Mouse (Mus musculus) stomach, embryonic 15.5 days (tissue): ENCODE data around the gene Ccnd3. TPM values are rescaled to one million over a fixed set of nuclear protein-coding genes. Genes with fewer than 3 reads are reported as not detected.

Source experiments
- ATAC-seq: fragments of 200-750 bp; cut with Nextera tagmentation; 2 replicates; pipeline ENCODE4 v1.8.0; 2017; ENCODE audit warnings: low read depth, moderate number of reproducible peaks, moderate TSS enrichment; ENCODE audit not compliant: insufficient read depth, low FRiP score
- H3K27ac ChIP-seq: fragments of 300-500 bp; sonication (generic); 2 replicates; pipeline ENCODE4 v1.5.1; 2015; ENCODE audit warnings: mild to moderate bottlenecking, inconsistent platforms
- H3K27me3 ChIP-seq: fragments of 300-500 bp; sonication (generic); replicated peaks from 2 replicates; pipeline ENCODE4 v1.6.1; 2015; ENCODE audit warnings: inconsistent platforms
- H3K36me3 ChIP-seq: fragments of 300-500 bp; sonication (generic); 2 replicates; pipeline ENCODE4 v1.6.1; 2015; ENCODE audit warnings: inconsistent platforms
- H3K4me1 ChIP-seq: fragments of 300-500 bp; sonication (generic); 2 replicates; pipeline ENCODE4 v1.6.1; 2015; ENCODE audit warnings: inconsistent platforms
- H3K4me2 ChIP-seq: fragments of 300-500 bp; sonication (generic); 2 replicates; pipeline ENCODE4 v1.6.1; 2015; ENCODE audit warnings: mild to moderate bottlenecking, inconsistent platforms
- H3K4me3 ChIP-seq: fragments of 300-500 bp; sonication (generic); replicated peaks from 2 replicates; pipeline ENCODE4 v1.5.1; 2015; ENCODE audit warnings: inconsistent platforms
- H3K9ac ChIP-seq: fragments of 300-500 bp; sonication (generic); 2 replicates; pipeline ENCODE4 v1.6.1; 2015; ENCODE audit warnings: inconsistent platforms
- H3K9me3 ChIP-seq: fragments of 300-500 bp; sonication (generic); 2 replicates; pipeline ENCODE4 v1.6.1; 2016; ENCODE audit warnings: inconsistent platforms
- WGBS: fragments of 180-500 bp; shearing (Covaris S2); methylation state at CpG from one replicate; pipeline ENCODE4 v1.1.7; 2015; 5-methylcytosine and 5-hydroxymethylcytosine counted together
- polyA plus RNA-seq: library from polyadenylated mRNA; unstranded; fragments of >200 nt; fragmentation: Nextera tagmentation; extraction: Ambion mirVana; gene quantifications from 2 replicates; pipeline ENCODE4 v1.2.1, GENCODE M21; 2015

The Ccnd3 gene
- polyA plus RNA-seq, 1 experiment from 2014 or later, result 408 TPM

DNA sequence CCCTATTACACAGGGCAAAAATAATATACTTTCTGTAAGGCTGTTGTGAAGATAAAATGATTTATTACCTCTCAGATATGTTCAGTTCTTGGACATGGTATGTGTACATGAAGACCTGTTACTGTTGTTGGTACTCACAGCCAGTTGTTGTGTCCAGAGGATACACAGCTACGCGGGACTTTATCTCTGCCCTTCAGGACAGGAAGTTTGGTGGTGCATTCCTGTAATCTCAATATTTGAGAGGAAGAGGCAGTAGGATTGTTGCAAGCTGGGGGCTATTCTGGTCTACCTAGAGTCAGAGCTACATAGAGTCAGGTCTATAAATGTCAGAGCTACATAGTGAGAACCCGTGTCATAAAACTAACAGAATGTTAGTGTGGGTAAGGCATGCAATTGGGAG is 86.2 kb downstream of the Ccnd3 start:
- 79% methylated on average over 3 of the region's 3 CpGs for WGBS
- peaks cover 16% of the 10 kb centered on the region for H3K4me1 ChIP-seq
- H3K9me3 ChIP-seq, result no peaks in the 10 kb centered on the region
- H3K27ac ChIP-seq, result no peak overlapping the region
- H3K27me3 ChIP-seq, result no peaks in the 10 kb centered on the region
- no peak overlapping the region for H3K4me3 ChIP-seq
- H3K36me3 ChIP-seq, result no peaks in the 10 kb centered on the region
- no peak for ATAC-seq
- H3K9ac ChIP-seq, result no peak overlapping the region
- H3K4me2 ChIP-seq, result no peak overlapping the region

DNA sequence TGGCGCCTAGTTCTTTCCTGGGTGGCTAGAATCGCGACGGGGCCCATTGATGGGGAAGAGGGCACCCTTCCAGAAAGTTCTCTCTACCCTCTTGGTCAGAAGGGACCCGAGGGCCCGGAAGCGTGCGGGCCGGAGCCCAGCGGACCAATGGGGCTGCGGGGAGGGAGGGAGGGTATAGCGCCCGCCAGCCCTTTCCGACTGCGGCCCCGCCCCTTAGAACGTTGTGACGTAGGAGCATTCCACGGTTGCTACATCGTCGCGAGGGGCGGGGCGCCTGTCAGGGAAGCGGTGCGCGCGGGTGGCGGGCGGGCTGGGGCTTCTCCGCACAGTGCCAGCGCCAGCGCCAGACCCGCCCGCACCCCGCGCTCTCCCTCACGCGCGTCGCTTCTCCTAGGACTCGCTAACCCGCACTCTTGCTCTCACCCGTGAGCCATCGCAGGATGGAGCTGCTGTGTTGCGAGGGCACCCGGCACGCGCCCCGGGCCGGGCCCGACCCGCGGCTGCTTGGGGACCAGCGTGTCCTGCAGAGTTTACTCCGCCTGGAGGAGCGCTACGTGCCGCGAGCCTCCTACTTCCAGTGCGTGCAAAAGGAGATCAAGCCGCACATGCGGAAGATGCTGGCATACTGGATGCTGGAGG is 88.5 kb downstream of the Ccnd3 start:
- Histone ChIP-seq H3K9me3 (no peaks in the 10 kb centered on the region), H3K4me2 (peak overlapping the region; percentile 78), H3K36me3 (peaks cover 3% of the 10 kb centered on the region; the same call in 1 of the 2 replicates), H3K4me3 (peak overlapping the region; percentile 96), H3K9ac (peak overlapping the region; percentile 87), H3K4me1 (peaks cover 38% of the 10 kb centered on the region), H3K27me3 (no peaks in the 10 kb centered on the region), H3K27ac (peak overlapping the region; percentile 98)
- ATAC-seq, result peak; percentile 82
- under 1% methylated on average over 63 of the region's 63 CpGs for WGBS

DNA sequence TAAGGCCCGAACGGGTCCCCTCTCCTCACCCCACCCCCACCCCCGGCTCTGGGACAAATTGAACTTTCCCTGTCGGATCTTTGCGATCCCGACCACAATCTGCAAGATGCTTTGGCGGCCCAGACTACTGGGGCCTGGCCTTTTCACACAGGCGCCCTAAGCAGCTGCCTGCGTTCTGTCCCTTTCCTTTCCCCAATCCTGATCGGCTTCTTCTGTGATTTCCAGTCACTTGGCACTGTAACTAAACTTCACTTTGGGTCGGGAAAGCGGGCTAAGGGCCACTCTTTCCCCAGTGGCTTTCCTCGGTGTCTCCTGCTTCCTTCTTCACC is 89.0 kb downstream of the Ccnd3 start:
- peak overlapping the region; percentile 98 for H3K27ac ChIP-seq
- H3K4me3 ChIP-seq, result peak overlapping the region; percentile 96
- WGBS, result 0% methylated on average over 13 of the region's 13 CpGs
- H3K4me1 ChIP-seq, result peaks cover 41% of the 10 kb centered on the region
- no peaks in the 10 kb centered on the region for H3K9me3 ChIP-seq
- peak overlapping the region; percentile 87 for H3K9ac ChIP-seq
- peaks cover 8% of the 10 kb centered on the region; the same call in 1 of the 2 replicates for H3K36me3 ChIP-seq
- H3K4me2 ChIP-seq, result peak overlapping the region; percentile 78
- no peak for ATAC-seq
- H3K27me3 ChIP-seq, result no peaks in the 10 kb centered on the region

DNA sequence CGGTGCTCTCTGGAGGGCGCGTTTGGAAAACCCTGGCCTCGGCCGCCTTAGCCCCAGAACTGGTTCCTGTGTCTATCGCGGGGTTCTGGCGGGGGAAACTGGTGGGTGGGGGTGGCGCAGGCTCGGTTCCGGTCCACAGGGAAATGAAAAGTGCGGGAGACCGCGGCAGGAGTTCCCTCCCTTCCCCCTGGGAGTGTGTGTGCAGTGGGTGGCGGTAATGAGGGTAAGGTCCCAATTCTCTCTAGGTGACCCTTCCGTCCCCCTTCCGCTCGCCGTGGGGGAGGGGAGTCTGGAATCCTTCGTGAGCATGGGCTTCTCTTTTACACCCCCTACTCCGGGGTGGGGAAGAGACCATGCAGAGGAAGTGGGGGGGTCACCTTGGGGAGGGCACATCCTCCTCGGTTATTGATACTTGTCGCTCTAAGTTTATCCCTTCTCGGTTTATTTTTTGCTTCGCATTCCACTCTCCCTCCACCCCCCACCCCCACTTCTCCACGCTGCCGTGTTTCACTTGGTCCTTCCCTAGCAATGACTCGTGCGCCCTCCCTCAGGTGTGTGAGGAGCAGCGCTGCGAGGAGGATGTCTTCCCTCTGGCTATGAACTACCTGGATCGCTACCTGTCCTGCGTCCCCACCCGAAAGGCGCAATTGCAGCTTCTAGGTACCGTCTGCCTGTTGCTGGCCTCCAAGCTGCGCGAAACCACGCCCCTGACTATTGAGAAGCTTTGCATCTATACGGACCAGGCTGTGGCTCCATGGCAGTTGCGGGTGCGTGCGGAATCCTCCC is 89.5 kb downstream of the Ccnd3 start:
- H3K4me3 ChIP-seq, result peak overlapping the region; percentile 96
- H3K9ac ChIP-seq, result peak overlapping the region; percentile 87
- H3K9me3 ChIP-seq, result no peaks in the 10 kb centered on the region
- H3K27ac ChIP-seq, result peak overlapping the region; percentile 98
- peaks cover 13% of the 10 kb centered on the region; the same call in 1 of the 2 replicates for H3K36me3 ChIP-seq
- WGBS, result under 1% methylated on average over 43 of the region's 43 CpGs
- ATAC-seq, result no peak
- no peaks in the 10 kb centered on the region for H3K27me3 ChIP-seq
- peaks cover 41% of the 10 kb centered on the region for H3K4me1 ChIP-seq
- peak overlapping the region; percentile 78 for H3K4me2 ChIP-seq

DNA sequence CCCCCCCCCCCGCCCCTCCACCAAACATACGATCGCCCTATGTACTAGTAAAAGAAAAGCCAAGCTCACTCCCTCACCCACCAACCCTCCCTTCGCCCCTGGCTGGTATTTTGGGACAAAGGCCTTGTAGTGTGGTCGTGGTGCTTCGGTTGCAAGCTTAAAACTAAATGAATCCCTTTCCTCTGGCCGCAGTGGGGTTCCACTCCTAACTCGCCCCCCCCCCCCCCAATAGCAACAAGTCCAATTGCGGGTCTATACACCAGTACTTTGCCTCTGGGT is 90.1 kb downstream of the Ccnd3 start:
- no peaks in the 10 kb centered on the region for H3K9me3 ChIP-seq
- 0% methylated on average over 8 of the region's 9 CpGs for WGBS
- H3K4me2 ChIP-seq, result peak overlapping the region; percentile 78
- peaks cover 41% of the 10 kb centered on the region for H3K4me1 ChIP-seq
- peaks cover 15% of the 10 kb centered on the region for H3K36me3 ChIP-seq
- H3K4me3 ChIP-seq, result peak overlapping the region; percentile 96
- H3K27ac ChIP-seq, result peak overlapping the region; percentile 98
- H3K9ac ChIP-seq, result peak overlapping the region; percentile 87
- no peaks in the 10 kb centered on the region for H3K27me3 ChIP-seq
- no peak for ATAC-seq

DNA sequence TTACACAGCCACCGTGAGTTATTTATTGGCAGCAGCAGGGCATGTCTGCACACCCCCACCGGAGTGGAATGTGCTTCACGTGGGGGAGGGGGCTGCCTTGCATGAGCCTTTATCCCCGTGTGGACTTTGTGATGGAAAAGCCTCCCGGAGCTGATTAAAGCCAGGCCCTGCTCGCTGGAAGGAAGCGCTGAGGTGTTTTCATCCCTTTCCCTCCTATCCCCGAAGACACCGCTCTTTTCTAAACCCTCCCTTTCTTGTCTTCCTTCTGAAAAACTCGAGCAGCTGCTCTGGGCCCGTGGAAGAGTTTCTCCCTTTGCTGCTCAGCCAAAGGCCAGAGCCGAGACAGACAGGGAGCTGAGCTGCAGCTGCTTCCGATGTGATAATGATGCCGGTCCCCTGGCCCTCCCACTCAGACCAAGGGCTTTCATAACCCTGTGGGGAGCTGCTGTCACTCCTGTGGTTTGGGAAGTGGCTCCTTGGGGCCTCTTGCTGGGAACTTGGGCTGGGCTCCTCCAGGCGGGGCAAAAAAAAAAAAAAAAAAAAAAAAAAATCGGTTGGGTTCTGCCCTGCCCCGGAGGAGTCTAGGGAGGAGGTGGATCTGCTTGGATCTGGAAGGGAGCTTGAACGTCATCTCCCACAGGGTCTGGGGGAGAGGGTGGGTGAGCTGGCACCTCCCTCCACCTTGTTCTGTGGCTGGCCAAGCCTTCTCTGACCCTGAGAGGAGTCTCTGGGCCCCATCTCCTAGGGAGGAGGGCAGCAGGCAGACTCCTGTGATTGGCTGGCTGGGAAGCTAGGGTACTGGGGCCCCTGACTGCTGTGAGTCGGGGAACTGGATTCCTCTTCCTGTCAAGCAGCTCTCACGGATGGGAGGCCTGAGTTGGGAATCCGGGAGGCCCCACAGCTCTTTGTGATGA is 90.7 kb downstream of the Ccnd3 start:
- peak overlapping the region; percentile 96 for H3K4me3 ChIP-seq
- WGBS, result 1% methylated on average over 21 of the region's 21 CpGs
- no peaks in the 10 kb centered on the region for H3K27me3 ChIP-seq
- peak overlapping the region; percentile 87 for H3K9ac ChIP-seq
- peak overlapping the region; percentile 78 for H3K4me2 ChIP-seq
- H3K27ac ChIP-seq, result peak overlapping the region; percentile 98
- H3K4me1 ChIP-seq, result peaks cover 41% of the 10 kb centered on the region
- peak; percentile 74 for ATAC-seq
- no peaks in the 10 kb centered on the region for H3K9me3 ChIP-seq
- H3K36me3 ChIP-seq, result peaks cover 15% of the 10 kb centered on the region

DNA sequence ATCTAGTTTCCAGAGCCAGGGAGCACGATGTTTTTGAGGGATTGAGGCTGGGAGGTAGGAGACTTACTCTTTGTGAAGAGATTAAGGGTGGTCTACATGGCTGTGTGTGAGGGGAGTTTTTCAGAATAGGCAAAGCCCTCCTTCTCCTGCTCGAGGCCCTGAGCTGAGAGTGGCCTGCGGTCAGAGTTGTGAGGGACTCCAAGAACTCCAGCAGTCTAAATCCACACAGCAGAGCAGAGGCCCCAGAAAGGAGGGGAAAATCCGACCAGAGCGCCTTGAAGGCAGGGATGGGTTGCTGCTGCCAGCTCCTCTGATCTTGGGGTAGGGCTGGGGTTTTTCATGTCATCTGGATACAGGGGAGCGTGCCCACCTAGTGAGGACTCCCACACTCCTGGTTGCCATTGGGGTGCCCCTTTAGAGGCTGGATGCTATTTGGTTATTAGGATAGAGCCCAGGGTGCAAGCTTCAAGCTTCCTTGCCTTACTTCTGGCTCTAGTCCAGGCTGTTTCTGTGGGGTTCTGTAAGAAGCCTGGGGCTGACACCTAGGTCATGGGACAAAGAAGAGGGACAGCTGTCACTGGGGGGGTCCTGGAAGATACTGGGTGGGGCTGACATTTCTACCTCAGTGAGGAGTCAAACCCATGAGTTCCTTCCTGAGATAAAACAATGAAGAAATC is 91.4 kb downstream of the Ccnd3 start:
- peaks cover 41% of the 10 kb centered on the region for H3K4me1 ChIP-seq
- H3K27ac ChIP-seq, result peak overlapping the region; percentile 98
- H3K36me3 ChIP-seq, result peaks cover 20% of the 10 kb centered on the region
- ATAC-seq, result no peak
- no peaks in the 10 kb centered on the region for H3K9me3 ChIP-seq
- H3K4me2 ChIP-seq, result peak overlapping the region; percentile 78
- no peaks in the 10 kb centered on the region for H3K27me3 ChIP-seq
- H3K4me3 ChIP-seq, result peak overlapping the region; percentile 96
- WGBS, result 16% methylated on average over 6 of the region's 6 CpGs
- H3K9ac ChIP-seq, result peak overlapping the region; percentile 87

DNA sequence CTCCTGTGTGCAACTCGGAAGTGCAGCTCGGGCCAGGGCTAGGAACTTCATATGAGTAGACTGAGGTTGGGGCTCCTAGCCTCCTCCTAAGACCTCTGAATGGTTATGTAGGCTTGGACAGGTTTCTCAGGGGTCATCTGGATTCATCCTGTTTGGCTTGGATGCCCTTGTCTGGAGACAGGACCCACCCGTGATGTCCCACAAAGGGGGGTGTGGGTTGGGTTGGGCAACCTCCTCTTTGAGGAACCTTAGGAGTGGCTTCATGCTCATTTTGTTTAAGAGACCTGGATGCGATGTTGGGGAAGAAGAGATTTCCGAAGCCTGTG is 92.0 kb downstream of the Ccnd3 start:
- peaks cover 25% of the 10 kb centered on the region for H3K36me3 ChIP-seq
- no peaks in the 10 kb centered on the region for H3K9me3 ChIP-seq
- H3K4me2 ChIP-seq, result peak overlapping the region; percentile 78
- WGBS, result 41% methylated on average over 5 of the region's 5 CpGs
- H3K27ac ChIP-seq, result peak overlapping the region; percentile 98
- ATAC-seq, result no peak
- H3K9ac ChIP-seq, result peak overlapping the region; percentile 87; the same call in 1 of the 2 replicates
- no peaks in the 10 kb centered on the region for H3K27me3 ChIP-seq
- peak overlapping the region; percentile 96 for H3K4me3 ChIP-seq
- peaks cover 41% of the 10 kb centered on the region for H3K4me1 ChIP-seq

DNA sequence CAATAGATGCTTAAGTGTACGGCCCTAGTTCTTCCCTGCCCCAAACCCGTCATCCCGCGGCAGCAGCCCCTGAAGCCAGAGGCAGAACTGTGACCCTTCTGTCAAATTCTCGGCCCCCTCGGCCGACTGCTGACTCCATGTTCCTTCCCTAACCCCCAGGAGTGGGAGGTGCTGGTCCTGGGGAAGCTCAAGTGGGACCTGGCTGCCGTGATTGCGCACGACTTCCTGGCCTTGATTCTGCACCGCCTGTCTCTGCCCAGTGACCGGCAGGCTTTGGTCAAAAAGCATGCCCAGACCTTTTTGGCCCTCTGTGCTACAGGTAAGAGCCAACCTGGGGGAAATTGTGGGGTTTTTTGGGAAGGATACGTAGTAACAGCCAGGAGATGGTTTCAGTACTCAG is 92.4 kb downstream of the Ccnd3 start:
- peaks cover 30% of the 10 kb centered on the region for H3K36me3 ChIP-seq
- H3K4me2 ChIP-seq, result peak overlapping the region; percentile 78
- peak overlapping the region; percentile 98 for H3K27ac ChIP-seq
- peak overlapping the region; percentile 87; the same call in 1 of the 2 replicates for H3K9ac ChIP-seq
- H3K9me3 ChIP-seq, result no peaks in the 10 kb centered on the region
- no peaks in the 10 kb centered on the region for H3K27me3 ChIP-seq
- peak overlapping the region; percentile 96 for H3K4me3 ChIP-seq
- WGBS, result 44% methylated on average over 13 of the region's 13 CpGs
- peaks cover 41% of the 10 kb centered on the region for H3K4me1 ChIP-seq
- ATAC-seq, result no peak

DNA sequence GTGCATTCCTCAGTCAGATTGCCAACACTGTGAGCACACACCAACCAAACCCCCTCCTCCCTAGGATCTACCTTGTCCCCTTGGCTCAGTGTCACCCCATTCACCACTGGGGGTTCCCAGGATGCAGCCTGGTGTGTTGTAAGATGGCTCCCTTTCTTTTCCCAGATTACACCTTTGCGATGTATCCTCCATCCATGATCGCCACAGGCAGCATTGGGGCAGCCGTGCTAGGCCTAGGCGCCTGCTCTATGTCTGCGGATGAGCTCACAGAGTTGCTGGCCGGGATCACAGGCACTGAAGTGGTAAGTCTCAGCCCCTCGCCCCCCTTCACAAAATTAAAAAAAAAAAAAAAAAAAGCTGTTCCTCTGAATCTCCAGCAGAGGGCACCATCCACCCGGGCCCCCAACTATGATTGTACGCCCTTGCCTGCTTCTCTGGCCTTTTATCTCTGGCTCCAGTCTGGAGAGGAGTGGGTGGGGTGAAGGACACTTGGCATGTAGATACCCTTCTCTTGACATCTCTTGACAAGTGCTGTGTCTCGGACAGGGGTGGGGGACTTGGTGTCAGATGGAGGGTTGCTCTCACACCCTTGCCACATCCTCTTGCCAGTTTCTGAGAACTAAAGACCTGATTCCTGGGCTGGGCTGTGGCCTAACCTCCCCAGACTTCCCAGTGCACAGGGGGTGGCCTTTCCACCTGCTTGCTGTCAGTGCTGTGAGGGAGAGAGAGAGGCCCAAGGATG is 93.2 kb downstream of the Ccnd3 start:
- H3K36me3 ChIP-seq, result peaks cover 35% of the 10 kb centered on the region

More for the DNA sequence above, 93.2 kb downstream of the Ccnd3 start:
- ATAC-seq, result peak; percentile 8; the same call in 1 of the 2 replicates
- H3K4me2 ChIP-seq, result peak overlapping the region; percentile 78
- H3K9me3 ChIP-seq, result no peaks in the 10 kb centered on the region
- no peak overlapping the region for H3K9ac ChIP-seq
- peak overlapping the region; percentile 96 for H3K4me3 ChIP-seq
- H3K4me1 ChIP-seq, result peaks cover 35% of the 10 kb centered on the region
- H3K27ac ChIP-seq, result peak overlapping the region; percentile 98
- H3K27me3 ChIP-seq, result no peaks in the 10 kb centered on the region
- WGBS, result 26% methylated on average over 10 of the region's 10 CpGs
